Mouse (Mus musculus): ENCODE measurements around the gene Gm10964. TPM values are rescaled to one million over a fixed set of nuclear protein-coding genes. Genes with fewer than 3 reads are reported as not detected.
A peak's percentile ranks its signal among the peaks of the same experiment; 100 is the strongest.

Gene Gm10964
- polyA plus RNA-seq, 1 experiment from 2014 or later = not detected

DNA sequence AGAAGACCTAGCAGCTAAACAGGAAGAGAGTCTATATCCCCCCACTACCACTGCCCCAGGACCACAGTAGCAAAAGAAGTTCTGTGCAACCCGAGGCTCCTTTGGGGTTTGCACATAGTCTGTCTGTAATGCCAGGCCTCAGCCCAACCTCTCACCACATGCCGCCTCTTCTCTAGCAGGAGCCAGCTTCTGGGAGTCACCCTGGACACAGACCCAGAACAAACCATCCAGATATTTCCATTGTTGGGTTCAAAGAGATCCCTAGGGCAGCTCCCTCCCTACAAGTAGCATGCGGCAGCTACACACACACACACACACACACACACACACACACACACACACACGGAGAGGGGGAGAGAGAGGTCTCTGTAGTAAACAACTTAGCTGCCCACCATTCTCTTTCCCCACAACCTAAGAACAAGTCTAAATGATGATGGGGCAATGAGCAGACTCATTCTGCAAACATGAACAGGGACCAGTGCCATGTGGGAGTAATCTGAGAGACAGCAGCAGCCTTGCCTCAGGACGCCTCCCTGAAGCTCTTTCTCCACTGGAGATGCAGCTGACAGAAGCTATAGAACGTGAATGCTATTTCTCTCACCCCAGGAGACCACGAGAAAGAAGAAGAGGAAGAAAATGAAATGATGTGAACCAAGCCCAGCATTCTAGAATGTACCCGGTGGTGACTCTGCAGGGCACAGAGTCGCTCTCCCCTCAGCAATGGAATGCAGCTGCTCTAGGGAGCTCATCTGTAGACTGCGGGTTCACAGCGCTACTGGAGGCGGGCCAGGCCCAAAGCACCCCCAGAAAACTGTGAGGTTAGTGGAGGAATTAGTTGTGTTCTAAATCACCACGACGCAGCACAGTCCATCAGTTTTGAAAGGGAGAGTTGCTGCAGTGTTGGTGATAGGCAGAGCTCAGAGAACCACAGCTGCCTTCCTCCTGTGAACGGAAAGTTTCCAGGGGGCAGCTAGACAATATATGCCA, 22.1 kb upstream of the Gm10964 start:
- no peaks in the 10 kb centered on the region for H3K36me3 ChIP-seq
- H3K9me3 ChIP-seq = no peaks in the 10 kb centered on the region
- H3K4me2 ChIP-seq = no peak overlapping the region
- 33% methylated on average over 15 of the region's 15 CpGs for WGBS
- H3K9ac ChIP-seq = no peak overlapping the region
- no peaks in the 10 kb centered on the region for H3K27me3 ChIP-seq
- no peak overlapping the region for H3K4me3 ChIP-seq
- H3K4me1 ChIP-seq (replicated peaks) = peaks cover 35% of the 10 kb centered on the region
- H3K27ac ChIP-seq (replicated peaks) = peak overlapping the region; percentile 67
- peak; percentile 28; the same call in 1 of the 2 replicates for ATAC-seq (ENCODE audit: low read depth)

DNA sequence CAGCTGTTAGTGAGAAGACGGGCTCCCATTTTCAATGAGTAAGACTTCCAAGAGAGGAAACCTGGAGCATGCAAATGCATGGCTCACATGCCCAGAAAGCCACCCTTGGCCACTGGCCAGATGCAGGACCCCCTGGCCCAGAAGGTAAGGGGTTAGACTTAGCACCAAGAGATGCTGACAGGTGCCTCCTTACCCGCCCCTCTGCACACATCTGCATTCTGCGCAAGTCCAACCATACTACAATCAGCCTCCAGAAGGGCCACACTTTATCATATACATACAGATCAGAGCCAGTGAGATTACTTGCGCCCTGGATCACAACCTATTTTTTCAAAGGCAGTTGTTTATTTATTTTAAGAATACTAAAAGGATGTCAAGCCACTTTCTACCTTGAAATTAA, 20.4 kb upstream of the Gm10964 start:
- Histone ChIP-seq H3K27me3 (no peaks in the 10 kb centered on the region), H3K9ac (no peak overlapping the region), H3K4me1 (replicated peaks) (peaks cover 35% of the 10 kb centered on the region), H3K4me3 (no peak overlapping the region), H3K4me2 (no peak overlapping the region), H3K9me3 (no peaks in the 10 kb centered on the region), H3K27ac (replicated peaks) (no peak overlapping the region), H3K36me3 (no peaks in the 10 kb centered on the region)
- 89% methylated on average over 4 of the region's 4 CpGs for WGBS
- ATAC-seq (ENCODE audit: low read depth) = no peak

DNA sequence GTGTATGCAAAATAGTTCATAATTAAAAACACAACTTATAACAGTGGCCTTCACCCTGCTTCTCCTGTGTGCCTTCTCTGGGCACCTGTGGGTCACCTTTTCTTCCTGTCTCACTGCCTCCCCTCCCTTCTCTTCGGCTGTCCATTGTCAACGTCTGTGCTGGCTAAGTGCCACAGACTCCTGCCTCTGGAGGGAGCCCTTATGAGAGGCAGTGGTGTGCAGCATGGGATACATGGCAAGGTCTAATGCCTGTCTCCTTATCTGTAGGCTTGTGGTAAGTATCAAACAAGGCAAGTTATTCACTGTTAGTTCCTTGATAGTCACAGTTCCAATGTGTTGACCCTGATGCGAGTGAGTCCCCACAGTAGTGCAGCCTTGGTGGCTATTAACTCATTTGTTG, 15.0 kb upstream of the Gm10964 start:
- no peak for ATAC-seq (ENCODE audit: low read depth)
- WGBS = 63% methylated on average over 3 of the region's 3 CpGs
- H3K9me3 ChIP-seq = no peaks in the 10 kb centered on the region
- no peak overlapping the region for H3K9ac ChIP-seq
- peaks cover 9% of the 10 kb centered on the region for H3K4me1 ChIP-seq (replicated peaks)
- H3K27ac ChIP-seq (replicated peaks) = no peak overlapping the region
- H3K36me3 ChIP-seq = no peaks in the 10 kb centered on the region
- no peak overlapping the region for H3K4me2 ChIP-seq
- no peak overlapping the region for H3K4me3 ChIP-seq
- no peaks in the 10 kb centered on the region for H3K27me3 ChIP-seq

DNA sequence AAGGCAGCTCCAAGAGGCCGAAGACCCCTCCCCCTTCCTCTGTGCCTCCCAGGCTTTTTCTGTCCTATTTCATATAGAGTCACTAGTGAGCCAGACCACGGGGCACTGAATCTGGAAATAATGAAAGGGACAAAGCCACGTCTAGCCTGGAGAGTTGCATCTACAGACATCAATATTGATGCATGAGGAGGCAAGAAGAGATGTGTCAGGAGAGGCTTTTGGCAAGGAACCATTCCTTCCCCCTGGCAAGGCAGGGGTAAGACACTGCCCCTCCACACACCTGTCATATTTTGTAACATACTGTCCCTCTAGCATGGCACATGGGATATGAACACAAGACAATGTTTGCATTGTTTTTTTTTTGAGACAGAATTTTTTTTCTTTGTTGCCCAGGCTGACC, 12.5 kb upstream of the Gm10964 start:
- Histone ChIP-seq H3K4me3 (no peak overlapping the region), H3K4me1 (replicated peaks) (peaks cover 4% of the 10 kb centered on the region; the same call in 1 of the 2 replicates), H3K9me3 (no peaks in the 10 kb centered on the region), H3K4me2 (no peak overlapping the region), H3K9ac (no peak overlapping the region), H3K36me3 (no peaks in the 10 kb centered on the region), H3K27me3 (no peaks in the 10 kb centered on the region), H3K27ac (replicated peaks) (no peak overlapping the region)
- 53% methylated on average over 3 of the region's 3 CpGs for WGBS
- no peak for ATAC-seq (ENCODE audit: low read depth)

DNA sequence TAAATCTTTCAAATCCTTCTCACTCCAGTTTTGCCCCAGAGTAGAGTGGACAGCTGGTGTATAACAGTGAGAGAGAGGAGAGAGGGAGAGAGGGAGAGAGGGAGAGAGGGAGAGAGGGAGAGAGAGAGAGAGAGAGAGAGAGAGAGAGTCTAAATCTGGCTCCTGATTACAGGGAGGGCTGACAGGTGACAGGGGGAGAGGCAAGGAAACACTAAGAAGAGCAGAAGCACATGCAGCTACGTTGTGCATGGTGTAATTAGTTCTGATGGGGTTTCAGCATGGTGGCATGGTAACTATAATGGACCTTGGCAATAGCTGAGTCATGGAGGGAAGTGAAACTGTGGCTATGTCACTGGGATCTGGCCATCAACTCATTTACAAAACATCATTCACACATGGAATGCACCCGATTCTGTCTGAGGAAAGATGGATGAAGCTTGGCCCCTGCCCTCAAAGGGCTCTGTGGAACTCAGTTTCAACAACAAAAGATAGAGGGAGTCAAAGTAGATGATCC, 11.3 kb upstream of the Gm10964 start:
- Histone ChIP-seq H3K36me3 (no peaks in the 10 kb centered on the region), H3K27me3 (no peaks in the 10 kb centered on the region), H3K9ac (no peak overlapping the region), H3K4me2 (no peak overlapping the region), H3K27ac (replicated peaks) (no peak overlapping the region), H3K4me3 (no peak overlapping the region), H3K9me3 (no peaks in the 10 kb centered on the region), H3K4me1 (replicated peaks) (peaks cover 8% of the 10 kb centered on the region)
- WGBS = 51% methylated on average over 2 of the region's 2 CpGs
- no peak for ATAC-seq (ENCODE audit: low read depth)

DNA sequence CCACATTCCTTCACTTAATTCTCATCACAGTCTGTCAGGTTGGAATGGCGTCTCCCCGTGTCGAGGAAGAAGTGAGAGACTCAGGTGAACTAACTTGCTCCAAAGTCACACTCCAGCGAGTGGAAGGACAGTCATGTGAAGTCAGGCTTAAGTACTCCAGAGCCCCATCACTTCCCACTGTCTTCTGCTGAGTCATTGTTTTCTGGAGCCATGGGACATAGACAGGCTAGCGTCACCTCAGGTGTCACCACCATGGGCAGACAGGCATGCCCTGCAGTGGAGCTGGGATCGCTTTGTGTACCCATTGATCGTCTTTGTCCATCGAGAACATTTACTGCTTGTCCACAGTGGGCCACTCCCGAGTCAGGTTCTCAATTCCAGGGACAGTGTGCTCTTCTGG, 9.3 kb upstream of the Gm10964 start:
- WGBS = 93% methylated on average over 9 of the region's 9 CpGs
- H3K4me3 ChIP-seq = no peak overlapping the region
- no peak overlapping the region for H3K4me2 ChIP-seq
- no peaks in the 10 kb centered on the region for H3K9me3 ChIP-seq
- H3K27me3 ChIP-seq = no peaks in the 10 kb centered on the region
- ATAC-seq (ENCODE audit: low read depth) = no peak
- no peak overlapping the region for H3K9ac ChIP-seq
- H3K36me3 ChIP-seq = no peaks in the 10 kb centered on the region
- H3K4me1 ChIP-seq (replicated peaks) = peaks cover 27% of the 10 kb centered on the region
- no peak overlapping the region for H3K27ac ChIP-seq (replicated peaks)

DNA sequence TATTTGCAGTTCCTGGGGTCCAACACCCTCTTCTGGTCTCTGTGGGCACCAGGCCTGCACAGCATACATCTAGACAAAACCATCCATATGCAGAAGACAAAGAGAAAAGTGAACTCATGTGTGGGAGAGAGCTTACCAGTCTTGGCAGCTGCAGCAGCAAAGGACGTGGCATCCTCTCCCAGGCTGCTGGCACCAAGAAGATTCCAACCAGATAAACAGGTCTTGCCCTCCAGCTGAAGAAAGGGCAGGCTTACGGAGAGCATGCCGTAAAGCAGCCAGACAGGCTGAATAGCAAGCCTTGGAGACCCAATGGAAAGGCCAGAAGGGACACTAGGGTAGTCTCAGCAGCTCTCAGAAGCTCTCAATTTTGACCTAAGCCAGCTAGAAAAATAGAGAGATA, 7.0 kb upstream of the Gm10964 start:
- H3K4me2 ChIP-seq = no peak overlapping the region
- 75% methylated on average over 3 of the region's 3 CpGs for WGBS
- H3K9ac ChIP-seq = no peak overlapping the region
- H3K27ac ChIP-seq (replicated peaks) = no peak overlapping the region
- H3K36me3 ChIP-seq = no peaks in the 10 kb centered on the region
- peaks cover 46% of the 10 kb centered on the region for H3K4me1 ChIP-seq (replicated peaks)
- ATAC-seq (ENCODE audit: low read depth) = no peak
- no peaks in the 10 kb centered on the region for H3K9me3 ChIP-seq
- H3K4me3 ChIP-seq = no peak overlapping the region
- no peaks in the 10 kb centered on the region for H3K27me3 ChIP-seq

DNA sequence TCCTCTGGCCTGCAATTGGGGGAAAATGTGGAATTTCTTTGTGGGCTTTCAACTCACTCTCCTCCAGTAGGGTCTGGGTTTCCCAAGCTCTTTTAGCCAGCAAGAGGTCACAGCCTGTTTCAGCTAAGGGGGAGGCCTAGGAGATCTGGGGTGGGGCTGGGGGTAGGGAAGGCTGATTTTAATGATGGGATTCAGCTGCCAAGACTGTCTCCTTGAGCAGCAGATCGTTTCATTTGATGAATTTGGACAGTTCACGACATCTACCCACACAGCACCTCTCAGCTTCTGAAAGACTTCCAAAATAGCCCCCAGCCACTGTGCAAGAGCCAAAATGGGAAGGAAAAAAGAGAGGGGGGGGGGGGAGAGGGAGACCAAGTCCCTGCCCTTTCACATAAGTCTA, 6.0 kb upstream of the Gm10964 start:
- 10% methylated on average over 2 of the region's 2 CpGs for WGBS
- no peaks in the 10 kb centered on the region for H3K9me3 ChIP-seq
- no peaks in the 10 kb centered on the region for H3K27me3 ChIP-seq
- H3K4me3 ChIP-seq = no peak overlapping the region
- peak overlapping the region; percentile 88; the same call in 1 of the 2 replicates for H3K27ac ChIP-seq (replicated peaks)
- ATAC-seq (ENCODE audit: low read depth) = no peak
- no peak overlapping the region for H3K9ac ChIP-seq
- H3K4me1 ChIP-seq (replicated peaks) = peaks cover 56% of the 10 kb centered on the region
- H3K36me3 ChIP-seq = no peaks in the 10 kb centered on the region
- H3K4me2 ChIP-seq = no peak overlapping the region

DNA sequence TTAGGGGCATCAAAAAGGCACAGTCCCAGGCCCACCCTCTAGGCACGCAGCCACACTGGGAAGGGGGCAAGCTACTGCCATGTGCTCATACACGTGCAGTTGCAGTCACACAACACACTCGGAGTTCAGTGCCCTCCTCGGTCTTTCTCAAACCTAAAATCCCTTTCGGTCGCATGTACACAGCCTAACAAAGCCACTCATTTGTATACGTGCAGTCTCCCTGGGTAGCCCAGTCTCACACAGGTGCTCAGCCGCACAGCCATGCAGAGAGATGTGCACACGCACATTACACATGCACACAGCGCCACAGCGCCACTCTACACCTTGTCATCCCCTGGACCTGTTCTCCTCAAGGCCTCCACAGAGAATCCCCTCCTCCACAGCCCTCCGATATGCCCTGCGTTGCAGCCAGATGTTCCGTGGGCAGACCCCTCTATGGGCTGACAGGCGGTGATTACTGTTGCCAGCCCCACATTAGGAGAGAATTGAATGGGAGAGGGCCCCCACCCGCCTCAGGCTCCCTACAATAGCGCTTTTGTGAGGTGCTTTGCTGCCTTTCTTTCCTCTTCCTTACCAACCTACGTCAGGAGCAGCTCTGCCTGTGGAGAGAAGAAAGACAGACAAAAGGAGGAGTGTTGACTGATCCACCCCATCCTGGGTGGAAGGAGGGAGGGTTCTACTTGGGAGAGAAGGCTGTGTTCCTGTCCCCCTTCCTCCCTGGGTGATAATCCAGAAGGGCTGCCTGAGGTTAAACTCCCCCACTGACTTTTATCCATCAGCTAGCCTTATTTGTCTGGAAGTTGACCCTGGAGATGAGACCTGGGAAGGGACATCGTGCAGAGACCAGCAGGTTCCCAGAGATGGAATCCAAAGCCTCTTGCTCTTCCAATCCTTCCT, 5.1 kb upstream of the Gm10964 start:
- ATAC-seq (ENCODE audit: low read depth) = peak; percentile 74
- no peaks in the 10 kb centered on the region for H3K9me3 ChIP-seq
- no peaks in the 10 kb centered on the region for H3K36me3 ChIP-seq
- 12% methylated on average over 19 of the region's 19 CpGs for WGBS
- H3K27me3 ChIP-seq = no peaks in the 10 kb centered on the region
- peaks cover 60% of the 10 kb centered on the region for H3K4me1 ChIP-seq (replicated peaks)
- peak overlapping the region; percentile 2; the same call in 1 of the 2 replicates for H3K4me3 ChIP-seq
- H3K9ac ChIP-seq = peak overlapping the region; percentile 55
- H3K4me2 ChIP-seq = peak overlapping the region; percentile 49
- peak overlapping the region; percentile 88 for H3K27ac ChIP-seq (replicated peaks)

DNA sequence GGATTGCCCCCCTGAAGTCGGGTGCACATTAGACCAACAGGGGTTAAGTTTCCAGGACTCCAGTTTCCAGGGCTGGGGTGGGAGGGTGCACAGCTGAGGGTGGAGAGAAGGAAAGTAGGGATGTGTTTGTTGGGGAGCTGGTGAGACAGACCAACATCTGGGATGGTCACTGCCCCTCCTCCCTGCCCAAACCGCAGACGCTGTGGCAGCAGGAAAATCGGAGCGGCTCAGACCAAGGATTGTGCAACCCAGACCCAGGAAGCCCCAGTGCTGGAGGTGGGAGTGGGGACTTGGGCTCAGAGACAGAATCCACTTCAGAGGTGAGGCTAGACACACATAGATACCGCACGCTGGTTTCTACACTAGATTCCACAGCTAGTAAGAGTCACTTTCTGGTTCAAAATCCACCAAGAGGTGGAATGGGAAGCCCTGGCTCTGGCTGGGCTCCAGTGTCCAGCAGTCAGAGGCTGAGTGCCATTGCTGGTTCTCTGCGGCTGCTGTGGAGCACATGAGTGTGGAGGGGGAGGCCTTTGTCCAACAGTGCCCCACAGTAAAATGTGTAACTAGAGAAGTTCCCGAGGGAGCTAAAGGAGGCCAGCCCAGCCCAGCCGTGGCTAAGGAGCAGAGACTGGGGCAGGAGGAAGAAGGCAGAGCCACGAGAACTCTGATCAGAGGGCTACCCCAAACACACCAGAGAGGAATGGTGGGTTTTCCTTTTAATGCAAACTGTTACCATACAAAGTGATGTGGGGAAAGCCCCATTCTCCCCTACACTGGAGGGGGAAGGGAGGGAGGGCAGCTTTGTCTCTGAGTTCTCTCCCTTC, 4.3 kb upstream of the Gm10964 start:
- Histone ChIP-seq H3K4me3 (no peak overlapping the region), H3K9me3 (no peaks in the 10 kb centered on the region), H3K36me3 (no peaks in the 10 kb centered on the region), H3K27ac (replicated peaks) (peak overlapping the region; percentile 88), H3K27me3 (no peaks in the 10 kb centered on the region), H3K4me2 (peak overlapping the region; percentile 49), H3K4me1 (replicated peaks) (peaks cover 60% of the 10 kb centered on the region), H3K9ac (peak overlapping the region; percentile 55; the same call in 1 of the 2 replicates)
- WGBS = 8% methylated on average over 11 of the region's 11 CpGs
- no peak for ATAC-seq (ENCODE audit: low read depth)
